Mouse (Mus musculus): ENCODE data around the gene Ube2o. TPM values are rescaled to one million over a fixed set of nuclear protein-coding genes. Genes with fewer than 3 reads are reported as not detected.
"Not testable (repeated sequence)": the region's sequence is repeated elsewhere in the genome, so short reads cannot be mapped to it uniquely, and the experiment has no call there.

Ube2o gene
- polyA plus RNA-seq, 2 experiments: 18.7 to 29.7 TPM

GRCm38 (mm10) chr11:116612554-116612953, 31.3 kb upstream of the Ube2o start:
- H3K27me3 ChIP-seq (ENCODE audit: control insufficient read depth, insufficient read depth, low read length): no peaks in the 10 kb centered on the region
- H3K9ac ChIP-seq (ENCODE audit: low read depth, low read length, severe bottlenecking): no peak overlapping the region
- H3K4me2 ChIP-seq (replicated peaks; ENCODE audit: low read depth, low read length, severe bottlenecking): no peak overlapping the region
- no peak for TF ChIP-seq POLR2A (IDR thresholded peaks at IDR 0.05; ENCODE audit: borderline replicate concordance, extremely low read depth, insufficient read depth, insufficient read length)
- ATAC-seq (ENCODE audit: low FRiP score, low read depth) (no peak), DNase-seq (ENCODE audit: low spot score) (no peak)
- H3K36me3 ChIP-seq (ENCODE audit: control insufficient read depth, insufficient read depth, low read length): no peaks in the 10 kb centered on the region
- H3K9me3 ChIP-seq (ENCODE audit: control insufficient read depth, low read length): no peaks in the 10 kb centered on the region
- H3K4me3 ChIP-seq (replicated peaks; ENCODE audit: low read length): no peak overlapping the region
- WGBS: 88% methylated on average over 1 of the region's 1 CpGs
- peaks cover 3% of the 10 kb centered on the region; the same call in 1 of the 2 replicates for H3K4me1 ChIP-seq (ENCODE audit: control insufficient read depth, insufficient read depth, low read length)
- H3K27ac ChIP-seq (replicated peaks; ENCODE audit: low read depth, low read length): no peak overlapping the region

- H3K4me3 ChIP-seq (replicated peaks; ENCODE audit: low read length): no peak overlapping the region
- TF ChIP-seq POLR2A (IDR thresholded peaks at IDR 0.05; ENCODE audit: borderline replicate concordance, extremely low read depth, insufficient read depth, insufficient read length): no peak
- WGBS: 87% methylated on average over 9 of the region's 9 CpGs
Observed at GRCm38 (mm10) chr11:116611883-116612282, 30.6 kb upstream of the Ube2o start.

GRCm38 (mm10) chr11:116611168-116611567, 29.9 kb upstream of the Ube2o start:
- WGBS: 88% methylated on average over 9 of the region's 9 CpGs

More at GRCm38 (mm10) chr11:116611883-116612282, 30.6 kb upstream of the Ube2o start:
- DNase-seq (ENCODE audit: low spot score) (no peak), ATAC-seq (ENCODE audit: low FRiP score, low read depth) (no peak)
- no peak overlapping the region for H3K4me2 ChIP-seq (replicated peaks; ENCODE audit: low read depth, low read length, severe bottlenecking)
- H3K4me1 ChIP-seq (ENCODE audit: control insufficient read depth, insufficient read depth, low read length): 0 out of 2 replicates have a peak, but pooled peaks cover 3% of the 10 kb centered on the region
- H3K9me3 ChIP-seq (ENCODE audit: control insufficient read depth, low read length): no peaks in the 10 kb centered on the region
- H3K27me3 ChIP-seq (ENCODE audit: control insufficient read depth, insufficient read depth, low read length): no peaks in the 10 kb centered on the region
- H3K9ac ChIP-seq (ENCODE audit: low read depth, low read length, severe bottlenecking): no peak overlapping the region
- no peak overlapping the region for H3K27ac ChIP-seq (replicated peaks; ENCODE audit: low read depth, low read length)
- no peaks in the 10 kb centered on the region for H3K36me3 ChIP-seq (ENCODE audit: control insufficient read depth, insufficient read depth, low read length)

DNA sequence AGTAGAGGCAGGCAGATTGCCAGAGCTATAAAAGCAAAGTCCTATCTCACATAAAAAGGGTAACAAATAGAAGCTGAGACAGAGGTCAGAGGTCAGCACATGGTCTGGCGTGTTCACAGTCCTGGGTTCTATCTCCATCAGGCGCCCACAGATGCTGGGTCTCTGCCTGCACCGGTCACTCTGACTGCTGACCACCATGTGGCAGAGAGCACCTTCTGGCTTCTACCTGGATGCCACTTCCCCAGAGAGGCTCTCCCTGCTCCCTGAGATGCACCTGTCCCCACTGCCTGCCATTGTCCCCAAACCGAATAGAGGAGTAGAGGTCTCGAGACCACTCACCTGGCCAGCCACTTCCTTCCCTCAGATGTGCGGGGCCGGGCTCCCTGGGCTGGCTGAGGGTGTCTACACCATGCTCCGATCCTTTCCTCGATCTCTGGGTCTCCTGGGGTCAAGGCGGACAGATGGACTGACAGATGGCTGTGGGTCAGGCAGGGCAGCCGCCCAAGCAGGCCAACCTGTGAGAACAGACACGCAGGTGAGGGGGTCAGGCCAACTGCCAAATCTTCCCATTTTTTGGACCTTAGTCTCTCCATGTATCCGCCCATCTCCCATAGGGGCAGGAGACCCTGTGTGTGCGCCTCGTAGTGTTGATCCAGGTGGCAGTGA, 28.9 kb upstream of the Ube2o start:
- H3K9me3 ChIP-seq (ENCODE audit: control insufficient read depth, low read length): no peaks in the 10 kb centered on the region
- no peak overlapping the region for H3K27ac ChIP-seq (replicated peaks; ENCODE audit: low read depth, low read length)
- WGBS: 76% methylated on average over 15 of the region's 15 CpGs
- no peak overlapping the region for H3K4me2 ChIP-seq (replicated peaks; ENCODE audit: low read depth, low read length, severe bottlenecking)
- H3K4me1 ChIP-seq (ENCODE audit: control insufficient read depth, insufficient read depth, low read length): no peaks in the 10 kb centered on the region
- H3K27me3 ChIP-seq (ENCODE audit: control insufficient read depth, insufficient read depth, low read length): no peaks in the 10 kb centered on the region
- H3K4me3 ChIP-seq (replicated peaks; ENCODE audit: low read length): no peak overlapping the region
- no peak for DNase-seq (ENCODE audit: low spot score)
- no peak for TF ChIP-seq POLR2A (IDR thresholded peaks at IDR 0.05; ENCODE audit: borderline replicate concordance, extremely low read depth, insufficient read depth, insufficient read length)
- H3K9ac ChIP-seq (ENCODE audit: low read depth, low read length, severe bottlenecking): no peak overlapping the region
- ATAC-seq (ENCODE audit: low FRiP score, low read depth): no peak
- 0 out of 2 replicates have a peak, but pooled peaks cover 3% of the 10 kb centered on the region for H3K36me3 ChIP-seq (ENCODE audit: control insufficient read depth, insufficient read depth, low read length)

More at GRCm38 (mm10) chr11:116611168-116611567, 29.9 kb upstream of the Ube2o start:
- H3K4me1 ChIP-seq (ENCODE audit: control insufficient read depth, insufficient read depth, low read length); H3K4me3 ChIP-seq (replicated peaks; ENCODE audit: low read length); ATAC-seq (ENCODE audit: low FRiP score, low read depth); H3K27me3 ChIP-seq (ENCODE audit: control insufficient read depth, insufficient read depth, low read length); H3K9ac ChIP-seq (ENCODE audit: low read depth, low read length, severe bottlenecking); H3K36me3 ChIP-seq (ENCODE audit: control insufficient read depth, insufficient read depth, low read length); H3K4me2 ChIP-seq (replicated peaks; ENCODE audit: low read depth, low read length, severe bottlenecking); H3K9me3 ChIP-seq (ENCODE audit: control insufficient read depth, low read length); DNase-seq (ENCODE audit: low spot score); H3K27ac ChIP-seq (replicated peaks; ENCODE audit: low read depth, low read length): not testable (repeated sequence)

DNA sequence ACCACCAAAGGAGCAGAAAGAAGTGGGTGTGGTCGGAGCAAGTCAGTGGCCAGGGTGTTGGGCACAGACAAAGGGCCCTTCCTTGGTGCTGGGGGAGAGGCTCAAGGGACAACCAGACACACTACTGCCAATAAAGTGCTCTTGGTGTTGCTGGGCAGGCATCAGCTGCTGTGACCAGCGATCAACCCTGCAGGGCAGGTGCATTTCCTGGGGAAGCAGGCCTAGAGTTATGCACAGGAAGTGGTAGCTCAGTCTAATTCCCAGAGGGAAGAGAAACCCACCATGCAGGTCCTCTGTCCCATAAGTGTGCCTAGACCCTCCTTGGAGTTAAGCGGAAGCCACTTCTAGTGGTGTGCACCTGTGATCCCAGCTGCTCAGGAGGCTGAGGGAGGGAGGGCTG, 26.5 kb upstream of the Ube2o start:
- no peak overlapping the region for H3K27ac ChIP-seq (replicated peaks; ENCODE audit: low read depth, low read length)
- H3K9ac ChIP-seq (ENCODE audit: low read depth, low read length, severe bottlenecking): no peak overlapping the region
- H3K27me3 ChIP-seq (ENCODE audit: control insufficient read depth, insufficient read depth, low read length): no peaks in the 10 kb centered on the region
- no peaks in the 10 kb centered on the region for H3K4me1 ChIP-seq (ENCODE audit: control insufficient read depth, insufficient read depth, low read length)
- WGBS: 94% methylated on average over 3 of the region's 3 CpGs
- no peak overlapping the region for H3K4me2 ChIP-seq (replicated peaks; ENCODE audit: low read depth, low read length, severe bottlenecking)
- TF ChIP-seq POLR2A (IDR thresholded peaks at IDR 0.05; ENCODE audit: borderline replicate concordance, extremely low read depth, insufficient read depth, insufficient read length): no peak
- peaks cover 16% of the 10 kb centered on the region; the same call in 1 of the 2 replicates for H3K36me3 ChIP-seq (ENCODE audit: control insufficient read depth, insufficient read depth, low read length)
- ATAC-seq (ENCODE audit: low FRiP score, low read depth) (no peak), DNase-seq (ENCODE audit: low spot score) (no peak)
- H3K9me3 ChIP-seq (ENCODE audit: control insufficient read depth, low read length): no peaks in the 10 kb centered on the region
- no peak overlapping the region for H3K4me3 ChIP-seq (replicated peaks; ENCODE audit: low read length)
